ENCODE assay signal across 19 mouse cellular contexts in the genomic region with DNA sequence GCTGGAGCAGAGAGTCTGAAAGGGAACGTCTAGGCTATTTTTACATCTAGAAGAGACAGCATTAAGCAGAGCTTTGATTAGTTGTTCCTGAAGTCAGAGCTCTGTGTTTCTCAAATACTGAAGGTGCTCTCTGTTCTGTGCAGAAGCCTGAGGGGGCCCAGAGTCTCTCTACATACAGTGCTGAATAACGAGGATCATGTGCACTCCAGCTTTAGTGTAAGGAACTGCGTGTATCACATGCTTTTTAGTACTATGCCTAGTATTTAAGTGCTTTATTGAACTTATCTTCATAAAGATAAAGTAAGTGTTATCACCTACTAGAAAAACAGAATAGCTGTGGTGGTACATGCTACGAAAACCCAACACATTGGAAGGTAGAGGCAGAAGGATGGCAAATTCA.
DNase-seq lines count a peak whose midpoint lies in the region; ATAC-seq lines count a peak whose summit lies in the region.
"Had no signal": no experiment of that assay in that cellular context is flagged by ENCODE, and none has a peak within 500 bp of the region (broad histone marks: within the 10 kb centered on the region; RNA-seq: fewer than 3 reads in every experiment).

No protein-coding gene starts in this region.

- H3K27me3 ChIP-seq in intestine, embryonic 16.5 days (replicated peaks; ENCODE audit: control insufficient read depth, insufficient read depth, low read length) = no peaks in the 10 kb centered on the region
- H3K27me3 ChIP-seq: embryonic facial prominence, embryonic 12.5 days; forebrain, embryonic 13.5 days; forebrain, embryonic 15.5 days had no signal

- H3K9me3 ChIP-seq in intestine, embryonic 16.5 days (ENCODE audit: control insufficient read depth, low read length) = no peaks in the 10 kb centered on the region
- H3K9me3 ChIP-seq: embryonic facial prominence, embryonic 10.5 days; embryonic facial prominence, embryonic 12.5 days; forebrain, embryonic 13.5 days; forebrain, embryonic 15.5 days had no signal

- peak; percentile 50; the same call in 1 of the 2 replicates for ATAC-seq in frontal cortex, adult (ENCODE audit: low TSS enrichment)
- ATAC-seq in intestine, embryonic 16.5 days = peak; percentile 94
- ATAC-seq: forebrain, embryonic 13.5 days; forebrain, embryonic 15.5 days; forebrain, postnatal 0 days had no signal

- no peaks in the 10 kb centered on the region for H3K36me3 ChIP-seq in intestine, embryonic 16.5 days (ENCODE audit: control insufficient read depth, insufficient read depth, low read length)
- H3K36me3 ChIP-seq: embryonic facial prominence, embryonic 10.5 days; embryonic facial prominence, embryonic 12.5 days; forebrain, embryonic 15.5 days had no signal

- DNase-seq in frontal cortex, postnatal 10 days (ENCODE audit: low spot score in 2 of 2) = no peak
- DNase-seq in brain, adult 2 months (ENCODE audit: low read depth, low spot score) = peak; percentile 23
- no peak for DNase-seq in heart, postnatal 4 days
- no peak for DNase-seq in gastrocnemius, postnatal 25 days
- DNase-seq: adrenal gland, adult 2 months; adrenal gland, postnatal 10 days; adrenal gland, postnatal 25 days; cerebellum, adult 11-12 months; cerebellum, adult 2 months; cerebellum, adult 9-10 months; cerebellum, postnatal 10 days; cerebellum, postnatal 25 days; forebrain, postnatal 0 days had no signal

- H3K4me2 ChIP-seq in intestine, embryonic 16.5 days (ENCODE audit: low read depth, low read length) = no peak overlapping the region
- H3K4me2 ChIP-seq: embryonic facial prominence, embryonic 12.5 days; forebrain, embryonic 13.5 days; forebrain, embryonic 15.5 days had no signal

- 43% methylated on average over 4 of the region's 4 CpGs for WGBS in intestine, embryonic 16.5 days

- H3K4me3 ChIP-seq in intestine, embryonic 16.5 days (ENCODE audit: low read length) = no peak overlapping the region
- H3K4me3 ChIP-seq: embryonic facial prominence, embryonic 10.5 days; embryonic facial prominence, embryonic 12.5 days; forebrain, embryonic 13.5 days; forebrain, embryonic 15.5 days had no signal

- 0 out of 2 replicates have a peak, but pooled peaks cover 3% of the 10 kb centered on the region for H3K4me1 ChIP-seq in intestine, embryonic 16.5 days (ENCODE audit: control insufficient read depth, insufficient read depth, low read length)
- H3K4me1 ChIP-seq: embryonic facial prominence, embryonic 10.5 days; embryonic facial prominence, embryonic 12.5 days; forebrain, embryonic 13.5 days; forebrain, embryonic 15.5 days had no signal

- H3K27ac ChIP-seq in intestine, embryonic 16.5 days (ENCODE audit: low read length) = no peak overlapping the region
- H3K27ac ChIP-seq: embryonic facial prominence, embryonic 10.5 days; embryonic facial prominence, embryonic 12.5 days; forebrain, embryonic 13.5 days; forebrain, embryonic 15.5 days had no signal

- no peak overlapping the region for H3K9ac ChIP-seq in intestine, embryonic 16.5 days (ENCODE audit: low read depth, low read length)
- H3K9ac ChIP-seq: embryonic facial prominence, embryonic 12.5 days; forebrain, embryonic 13.5 days; forebrain, embryonic 15.5 days; forebrain, postnatal 0 days had no signal
